Mouse (Mus musculus) CH12.LX (cell line): ENCODE results near the gene Terb2. TPM values are rescaled to one million over a fixed set of nuclear protein-coding genes. Genes with fewer than 3 reads are reported as not detected.

Experiments used
- DNase-seq: peaks from one replicate; pipeline ENCODE4 v3.0.0-alpha.2; 2013; ENCODE audit errors: extremely low read depth
- H3K27ac ChIP-seq: 2 replicates; pipeline ENCODE4 v1.5.1; 2012; ENCODE audit warnings: low read depth, mild to moderate bottlenecking, control low read depth, moderate library complexity; ENCODE audit not compliant: insufficient read depth
- H3K27me3 ChIP-seq: replicated peaks from 2 replicates; pipeline ENCODE3; 2012; ENCODE audit warnings: inconsistent platforms
- H3K36me3 ChIP-seq, 2 experiments: replicated peaks in 1 of 2; 2 replicates each; pipeline versions ENCODE3 to v1.6.1; 2012; ENCODE audit warnings: inconsistent platforms in 1 of 2, low read length in 1 of 2, mild to moderate bottlenecking in 1 of 2, mixed read lengths in 1 of 2, moderate library complexity in 1 of 2; ENCODE audit not compliant: control insufficient read depth in 1 of 2, insufficient read depth in 1 of 2
- H3K4me1 ChIP-seq, 2 experiments: 2 replicates each; pipeline ENCODE4 v1.6.1; 2012; ENCODE audit warnings: inconsistent platforms in 1 of 2, moderate library complexity in 1 of 2; ENCODE audit not compliant: insufficient read depth in 2 of 2, control insufficient read depth in 1 of 2
- H3K4me2 ChIP-seq: 2 replicates; pipeline ENCODE4 v1.6.1; 2012; ENCODE audit warnings: low read depth, mild to moderate bottlenecking, control low read depth; ENCODE audit not compliant: poor library complexity, insufficient read depth, severe bottlenecking
- H3K4me3 ChIP-seq, 3 experiments: fragments of 150-350 bp in 1 of 3; sonication (generic) in 1 of 3; replicated peaks in 1 of 3; 2 replicates each; pipeline versions ENCODE3 to v1.5.1; 2011 to 2012; ENCODE audit warnings: low read depth in 2 of 3, low read length in 2 of 3, mild to moderate bottlenecking in 2 of 3, moderate library complexity in 2 of 3, control low read depth in 1 of 3, improper control_type of control experiment in 1 of 3, inconsistent platforms in 1 of 3, mixed read lengths in 1 of 3; ENCODE audit not compliant: poor library complexity in 1 of 3
- H3K79me2 ChIP-seq: replicated peaks from 2 replicates; pipeline ENCODE4 v1.6.1; 2012; ENCODE audit warnings: mild to moderate bottlenecking, moderate library complexity; ENCODE audit not compliant: control insufficient read depth, poor library complexity, insufficient read depth, severe bottlenecking; ENCODE audit errors: extremely low read depth
- H3K9ac ChIP-seq: 2 replicates; pipeline ENCODE4 v1.6.1; 2012; ENCODE audit warnings: low read depth, mild to moderate bottlenecking, control low read depth, moderate library complexity; ENCODE audit not compliant: insufficient read depth
- H3K9me3 ChIP-seq: replicated peaks from 2 replicates; pipeline ENCODE3; 2012; ENCODE audit warnings: low read length, inconsistent platforms, mixed read lengths
- BHLHE40 ChIP-seq: IDR thresholded peaks from 2 replicates; pipeline ENCODE4 v1.6.1; 2011; ENCODE audit warnings: mild to moderate bottlenecking, low read depth, low read length, improper control_type of control experiment
- CTCF ChIP-seq, 2 experiments: IDR thresholded peaks in 1 of 2; conservative IDR thresholded peaks in 1 of 2; 2 replicates each; pipeline ENCODE4 v1.5.1; 2011 to 2012; ENCODE audit warnings: low read depth in 2 of 2, low read length in 2 of 2, improper control_type of control experiment in 1 of 2, inconsistent platforms in 1 of 2, mild to moderate bottlenecking in 1 of 2, moderate library complexity in 1 of 2
- ELF1 ChIP-seq: IDR thresholded peaks from 2 replicates; pipeline ENCODE4 v1.6.1; 2014; ENCODE audit warnings: low read depth, mild to moderate bottlenecking, inconsistent platforms, low read length, improper control_type of control experiment
- EP300 ChIP-seq: IDR thresholded peaks from 2 replicates; pipeline ENCODE4 v1.6.1; 2011; ENCODE audit warnings: low read length, improper control_type of control experiment
- ETS1 ChIP-seq: conservative IDR thresholded peaks from 2 replicates; pipeline ENCODE4 v1.6.1; 2012; ENCODE audit warnings: low read depth, mild to moderate bottlenecking, inconsistent platforms, low read length, improper control_type of control experiment, moderate library complexity
- GABPA ChIP-seq: IDR thresholded peaks from 2 replicates; pipeline ENCODE4 v1.6.1; 2012; ENCODE audit warnings: low read depth, low read length, improper control_type of control experiment, inconsistent platforms; ENCODE audit not compliant: insufficient replicate concordance
- IRF4 ChIP-seq: IDR thresholded peaks from 2 replicates; pipeline ENCODE4 v1.6.1; 2014; ENCODE audit warnings: low read depth, mild to moderate bottlenecking, inconsistent platforms, low read length, improper control_type of control experiment
- JUND ChIP-seq: conservative IDR thresholded peaks from 2 replicates; pipeline ENCODE4 v1.6.1; 2011; ENCODE audit warnings: low read depth, low read length, improper control_type of control experiment
- KAT2A ChIP-seq: IDR thresholded peaks from 2 replicates; pipeline ENCODE4 v1.6.1; 2012; ENCODE audit warnings: low read length, improper control_type of control experiment, inconsistent platforms; ENCODE audit not compliant: insufficient replicate concordance
- MAX ChIP-seq: IDR thresholded peaks from 2 replicates; pipeline ENCODE4 v1.6.1; 2011; ENCODE audit warnings: low read length, improper control_type of control experiment
- MEF2A ChIP-seq: IDR thresholded peaks from 2 replicates; pipeline ENCODE4 v1.6.1; 2014; ENCODE audit warnings: low read depth, mild to moderate bottlenecking, inconsistent platforms, low read length, improper control_type of control experiment, borderline replicate concordance
- MXI1 ChIP-seq: IDR thresholded peaks from 2 replicates; pipeline ENCODE4 v1.6.1; 2011; ENCODE audit warnings: mild to moderate bottlenecking, low read depth, low read length, improper control_type of control experiment
- MYC ChIP-seq: IDR thresholded peaks from 2 replicates; pipeline ENCODE4 v1.6.1; 2011; ENCODE audit warnings: low read depth, mild to moderate bottlenecking, improper control_type of control experiment, low read length
- NELFE ChIP-seq: IDR thresholded peaks from 2 replicates; pipeline ENCODE4 v1.6.1; 2011; ENCODE audit warnings: low read depth, low read length, improper control_type of control experiment
- NRF1 ChIP-seq: IDR thresholded peaks from 2 replicates; pipeline ENCODE4 v1.6.1; 2014; ENCODE audit warnings: low read depth, mild to moderate bottlenecking, inconsistent platforms, low read length, improper control_type of control experiment, moderate library complexity
- PAX5 ChIP-seq: IDR thresholded peaks from 2 replicates; pipeline ENCODE4 v1.6.1; 2012; ENCODE audit warnings: low read length, inconsistent platforms, mixed read lengths
- RAD21 ChIP-seq: IDR thresholded peaks from 2 replicates; pipeline ENCODE4 v1.6.1; 2011; ENCODE audit warnings: low read depth, mild to moderate bottlenecking, low read length, improper control_type of control experiment, moderate library complexity
- RCOR1 ChIP-seq: conservative IDR thresholded peaks from 2 replicates; pipeline ENCODE4 v1.6.1; 2012; ENCODE audit warnings: low read depth, mild to moderate bottlenecking, inconsistent platforms, low read length, improper control_type of control experiment
- SIN3A ChIP-seq: IDR thresholded peaks from 2 replicates; pipeline ENCODE4 v1.6.1; 2012; ENCODE audit warnings: low read length, improper control_type of control experiment, inconsistent platforms
- SMC3 ChIP-seq: IDR thresholded peaks from 2 replicates; pipeline ENCODE4 v1.6.1; 2011; ENCODE audit warnings: low read depth, low read length, improper control_type of control experiment
- TBP ChIP-seq: conservative IDR thresholded peaks from 2 replicates; pipeline ENCODE4 v1.6.1; 2011; ENCODE audit warnings: low read depth, low read length, improper control_type of control experiment
- TCF12 ChIP-seq: IDR thresholded peaks from 2 replicates; pipeline ENCODE4 v1.6.1; 2014; ENCODE audit warnings: low read depth, mild to moderate bottlenecking, inconsistent platforms, low read length, improper control_type of control experiment
- USF1 ChIP-seq: IDR thresholded peaks from 2 replicates; pipeline ENCODE4 v1.6.1; 2014; ENCODE audit warnings: low read depth, mild to moderate bottlenecking, inconsistent platforms, low read length, improper control_type of control experiment
- ZMIZ1 ChIP-seq: IDR thresholded peaks from 2 replicates; pipeline ENCODE4 v1.6.1; 2012; ENCODE audit warnings: low read depth, mild to moderate bottlenecking, inconsistent platforms, low read length, improper control_type of control experiment
- dilution Hi-C: fragments of 300-500 bp; cut with MboI; formaldehyde crosslinking; loops from 2 replicates; pipeline ENCODE4 v1.14.3; 2020; ENCODE audit warnings: low sequenced_read_pairs; ENCODE audit not compliant: extremely low pct_unique_long_range_greater_than_20kb, extremely low pct_ligation_motif_present
- in situ Hi-C: fragments of 300-500 bp; cut with MboI; formaldehyde crosslinking; loops from 3 replicates; pipeline ENCODE4 v1.14.3; 2019; ENCODE audit warnings: low sequenced_read_pairs, low pct_ligation_motif_present, low pct_unique_long_range_greater_than_20kb, mixed read lengths
- polyA plus RNA-seq: library from polyadenylated mRNA; unstranded; fragments of >175 nt; gene quantifications from 2 replicates; pipeline ENCODE4 v1.2.1, GENCODE M21; 2012; ENCODE audit warnings: low read depth; ENCODE audit not compliant: insufficient read length
- total RNA-seq, 2 experiments: library from RNA; depleted of rRNA; stranded (reverse); fragments of 300-350 nt in 1 of 2; fragments of >200 nt in 1 of 2; gene quantifications; 2 replicates each; pipeline ENCODE4 v1.2.3; 2012 to 2014

Terb2 gene
- total and polyA plus RNA-seq, 3 experiments: not detected

DNA sequence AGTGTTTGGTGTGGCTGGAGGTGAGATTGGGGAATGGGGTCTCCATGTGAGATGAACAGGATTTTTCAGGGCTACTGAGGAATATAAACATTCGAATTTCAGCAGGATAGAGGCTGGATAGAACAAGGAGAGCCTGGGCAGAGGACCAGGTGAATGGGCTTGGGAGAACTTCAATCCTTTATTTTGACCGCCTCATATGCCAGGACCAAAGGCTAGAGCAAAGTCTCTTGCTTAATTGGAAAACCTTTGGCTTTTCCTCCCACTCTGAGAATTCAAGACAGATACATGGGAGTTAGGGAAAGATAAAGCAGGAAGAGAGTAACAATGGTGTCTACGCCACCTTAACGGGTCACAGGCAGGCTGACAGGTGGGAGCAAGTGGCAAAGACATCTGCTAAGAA, 55.2 kb downstream of the Terb2 start:
- Histone ChIP-seq H3K9ac (no peak overlapping the region), H3K4me2 (no peak overlapping the region), H3K36me3 (peaks cover 0 to 10% of the 10 kb centered on the region in 2 experiments), H3K4me3 (no peak overlapping the region), H3K27ac (no peak overlapping the region), H3K79me2 (no peaks in the 10 kb centered on the region), H3K9me3 (no peaks in the 10 kb centered on the region), H3K4me1 (peaks cover 5 to 24% of the 10 kb centered on the region in 2 experiments; a peak in 2 of 4 replicates), H3K27me3 (no peaks in the 10 kb centered on the region)
- no peak for TF ChIP-seq KAT2A
- no peak for TF ChIP-seq ZMIZ1
- no peak for TF ChIP-seq MXI1
- TF ChIP-seq SIN3A: no peak
- no peak for DNase-seq
- dilution Hi-C loops (no loop called here), in situ Hi-C loops (no loop called here)

- H3K9me3 ChIP-seq: no peaks in the 10 kb centered on the region
- H3K4me1 ChIP-seq: peaks cover 5 to 24% of the 10 kb centered on the region in 2 experiments; a peak in 2 of 4 replicates
- TF ChIP-seq KAT2A (no peak), NELFE (no peak), IRF4 (no peak), ZMIZ1 (no peak), ETS1 (no peak), MXI1 (no peak), ELF1 (no peak), MEF2A (no peak)
- no peaks in the 10 kb centered on the region for H3K27me3 ChIP-seq
- peaks cover 0 to 17% of the 10 kb centered on the region in 2 experiments for H3K36me3 ChIP-seq
- no peak overlapping the region for H3K9ac ChIP-seq
- H3K4me2 ChIP-seq: no peak overlapping the region
- no peak for DNase-seq
- dilution Hi-C loops: no loop called here
- no peaks in the 10 kb centered on the region for H3K79me2 ChIP-seq
- H3K4me3 ChIP-seq: no peak overlapping the region
- H3K27ac ChIP-seq: no peak overlapping the region
- in situ Hi-C loops: no loop called here
These were observed 55.9 kb downstream of the Terb2 start for GRCm38 (mm10) chr2:122241935-122242334.

DNA sequence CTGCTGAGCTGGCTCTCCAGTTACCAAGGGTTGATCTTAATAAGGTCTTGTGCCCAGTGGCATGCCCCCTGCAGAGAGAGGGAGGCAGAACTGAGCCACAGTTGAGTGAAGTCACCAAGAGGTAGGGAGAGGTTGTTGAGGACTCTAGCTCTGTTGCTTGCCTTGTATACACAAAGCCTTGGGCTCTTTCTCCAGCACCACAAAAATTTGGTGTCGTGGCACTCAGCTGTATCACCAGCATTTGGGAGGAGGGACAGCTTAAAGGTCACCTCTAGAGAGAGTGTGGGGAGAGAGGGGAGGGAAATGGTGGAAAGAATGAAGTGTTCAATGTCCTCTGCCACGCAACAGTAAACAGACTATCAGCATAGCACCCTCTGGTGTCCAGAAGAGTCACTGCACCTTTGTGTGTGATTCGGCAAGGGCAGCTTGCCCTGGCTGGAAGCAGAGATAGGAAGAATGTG, 57.6 kb downstream of the Terb2 start:
- no peak overlapping the region for H3K4me3 ChIP-seq
- H3K27me3 ChIP-seq: no peaks in the 10 kb centered on the region
- peak; percentile 83 for DNase-seq
- no peaks in the 10 kb centered on the region for H3K79me2 ChIP-seq
- dilution Hi-C loops: no loop called here
- in situ Hi-C loops: no loop called here
- no peak overlapping the region for H3K4me2 ChIP-seq
- no peaks in the 10 kb centered on the region for H3K9me3 ChIP-seq
- peaks cover 5 to 24% of the 10 kb centered on the region in 2 experiments; a peak in 2 of 4 replicates for H3K4me1 ChIP-seq
- no peak overlapping the region for H3K9ac ChIP-seq
- no peak overlapping the region for H3K27ac ChIP-seq
- H3K36me3 ChIP-seq: peaks cover 0 to 33% of the 10 kb centered on the region in 2 experiments
- TF ChIP-seq TCF12 (peak; percentile 36; the same call in 1 of the 2 replicates), JUND (peak; percentile 70), ELF1 (peak; percentile 43; the same call in 1 of the 2 replicates), BHLHE40 (no peak), KAT2A (no peak), EP300 (peak; percentile 50), GABPA (no peak), MYC (peak; percentile 65; the same call in 1 of the 2 replicates), SIN3A (no peak), MEF2A (peak; percentile 61; the same call in 1 of the 2 replicates), NRF1 (peak; percentile 31; the same call in 1 of the 2 replicates), NELFE (peak; percentile 38; the same call in 1 of the 2 replicates), USF1 (no peak), TBP (no peak), SMC3 (peak; percentile 95), IRF4 (peak; percentile 36; the same call in 1 of the 2 replicates), RAD21 (peak; percentile 78), CTCF (conservative IDR thresholded peaks at IDR 0.05 in 1 of 2, IDR thresholded peaks at IDR 0.05 in 1 of 2; ENCODE audit: low read depth in 2 of 2, low read length in 2 of 2) (peak; percentile 91 to 95), RCOR1 (no peak), PAX5 (no peak), MAX (peak; percentile 37; the same call in 1 of the 2 replicates)
